Mouse (Mus musculus) layer of hippocampus, adult 2 months (tissue): ENCODE results near the gene Ak4. TPM values are rescaled to one million over a fixed set of nuclear protein-coding genes. Genes with fewer than 3 reads are reported as not detected.
"Not testable (repeated sequence)": the region's sequence is repeated elsewhere in the genome, so short reads cannot be mapped to it uniquely, and the experiment has no call there.

Source experiments
- DNase-seq, 2 experiments: peaks; one replicate each; pipeline ENCODE4 v3.0.0; 2022; ENCODE audit warnings: low spot score in 2 of 2
- H3K27ac ChIP-seq: fragments of 200-600 bp; 2 replicates; pipeline ENCODE4 v1.8.1; 2022
- H3K4me3 ChIP-seq: fragments of 200-600 bp; 2 replicates; pipeline ENCODE4 v1.8.1; 2022; ENCODE audit warnings: mild to moderate bottlenecking
- CTCF ChIP-seq: fragments of 200-600 bp; conservative IDR thresholded peaks from 2 replicates; pipeline ENCODE4 v1.8.1; 2022; ENCODE audit warnings: antibody characterized with exemption, mild to moderate bottlenecking, moderate library complexity
- long read RNA-seq, 2 experiments: library from polyadenylated mRNA; stranded (forward); transcript quantifications; one replicate each; pipeline ENCODE4 v2.0.0; 2021; ENCODE audit warnings: borderline mapping rate in 2 of 2
- total RNA-seq, 2 experiments: library from RNA; stranded (reverse); gene quantifications; 2 replicates each; pipeline ENCODE4 v1.2.3; 2021

Gene Ak4
- 10 to 100 TPM; 63.0 to 63.2 TPM for total RNA-seq
- long read RNA-seq, experiment 1, full-length matches to known transcripts = 11 of 33 reads
- long read RNA-seq, experiment 1, partial matches to known transcripts = 11 of 33 reads
- long read RNA-seq, experiment 1, other reads (novel, unspliced or antisense) = 11 of 33 reads
- long read RNA-seq, experiment 2, full-length matches to known transcripts = 16 of 36 reads
- long read RNA-seq, experiment 2, partial matches to known transcripts = 6 of 36 reads
- long read RNA-seq, experiment 2, other reads (novel, unspliced or antisense) = 14 of 36 reads

DNA sequence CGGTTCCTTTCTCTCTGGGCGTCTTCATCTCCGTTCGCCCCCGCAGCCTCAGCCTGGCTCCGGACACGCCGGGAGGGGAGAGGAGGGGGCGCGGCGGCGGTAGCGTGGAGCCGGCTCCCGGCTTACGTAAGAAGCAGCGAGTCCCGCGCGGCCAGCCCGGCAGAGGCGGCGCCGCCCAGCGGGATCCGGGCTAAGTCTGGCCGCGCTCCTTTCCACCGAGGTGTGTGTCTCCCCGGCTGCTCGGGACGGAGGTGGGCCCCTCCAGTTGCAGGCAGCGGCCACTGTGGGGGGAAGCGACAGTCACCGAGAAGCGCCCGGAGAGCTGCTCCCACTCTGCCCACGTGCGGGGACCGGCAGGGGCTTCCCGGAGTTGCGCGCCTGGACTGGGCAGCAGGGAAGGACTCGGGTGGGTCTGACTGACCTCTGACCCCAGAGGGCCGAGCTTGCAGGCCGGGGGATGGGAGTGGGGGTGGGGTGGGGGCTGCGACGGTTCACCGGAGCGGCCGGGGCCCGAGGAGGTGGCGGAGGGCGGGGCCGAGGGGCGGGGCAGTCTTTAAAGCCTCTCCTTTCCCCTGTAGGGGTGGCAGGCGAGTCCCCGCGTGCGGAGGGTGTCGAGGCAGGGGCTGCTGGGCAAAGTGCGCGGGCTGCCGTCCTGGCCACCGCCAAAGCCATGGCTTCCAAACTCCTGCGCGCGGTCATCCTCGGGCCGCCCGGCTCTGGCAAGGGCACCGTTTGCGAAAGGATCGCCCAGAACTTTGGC, at the start of gene Ak4:
Gene Ak4, plus strand, starts transcription at position 127 of the 760 bp plus-strand sequence.
- Histone ChIP-seq H3K27ac (peak within 1 kb of the TSS; percentile 92), H3K4me3 (peak within 1 kb of the TSS; percentile 84)
- TF ChIP-seq CTCF = no peak; the same call in 1 of the 2 replicates
- peak; percentile 57 to 61 for DNase-seq

DNA sequence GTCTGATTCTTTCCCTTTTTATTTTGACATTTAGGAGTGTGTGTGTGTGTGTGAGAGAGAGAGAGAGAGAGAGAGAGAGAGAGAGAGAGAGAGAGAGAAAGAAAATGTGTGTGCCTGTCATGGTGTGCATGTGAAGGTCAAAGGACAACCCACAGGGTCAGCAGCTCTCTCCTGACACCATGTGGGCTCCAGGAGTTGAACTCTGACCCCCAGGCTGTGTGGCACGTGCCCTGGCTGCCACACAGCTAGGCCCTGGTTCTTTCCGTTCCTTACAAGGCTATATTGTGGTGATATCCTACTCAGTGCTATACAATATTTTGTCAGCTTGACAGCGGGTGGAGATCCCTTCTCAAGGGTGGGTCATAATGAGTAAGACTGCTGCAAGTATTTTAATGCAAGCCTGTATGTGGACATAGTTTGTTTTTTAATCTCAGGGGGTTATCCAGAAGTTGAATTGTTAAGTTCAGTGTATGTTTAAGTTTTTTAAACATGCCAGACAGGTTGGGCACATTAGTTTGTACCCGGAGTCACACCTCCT, 49.3 kb upstream of the Ak4 start:
- no peak for DNase-seq
- Histone ChIP-seq H3K27ac (no peak overlapping the region), H3K4me3 (no peak overlapping the region)
- no peak for TF ChIP-seq CTCF

DNA sequence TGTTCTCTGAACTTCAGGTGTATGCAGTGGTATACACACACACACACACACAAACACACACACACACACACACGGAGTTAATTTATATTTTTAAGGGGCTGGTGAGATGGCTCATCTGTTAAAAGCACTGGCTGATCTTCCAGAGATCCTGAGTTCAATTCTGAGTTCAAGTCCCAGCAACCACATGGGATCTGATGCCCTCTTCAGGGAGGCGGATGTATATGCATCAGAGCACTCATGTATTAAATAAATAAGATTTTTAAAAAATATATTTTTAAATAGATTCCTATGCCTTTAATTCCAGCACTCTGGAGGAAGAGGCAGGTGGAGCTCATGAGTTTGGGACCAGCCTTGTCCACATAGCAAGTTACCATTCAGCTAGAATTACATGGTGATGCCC, 46.8 kb upstream of the Ak4 start:
- TF ChIP-seq CTCF = peak; percentile 58
- no peak for DNase-seq
- H3K27ac ChIP-seq = no peak overlapping the region
- H3K4me3 ChIP-seq = no peak overlapping the region

DNA sequence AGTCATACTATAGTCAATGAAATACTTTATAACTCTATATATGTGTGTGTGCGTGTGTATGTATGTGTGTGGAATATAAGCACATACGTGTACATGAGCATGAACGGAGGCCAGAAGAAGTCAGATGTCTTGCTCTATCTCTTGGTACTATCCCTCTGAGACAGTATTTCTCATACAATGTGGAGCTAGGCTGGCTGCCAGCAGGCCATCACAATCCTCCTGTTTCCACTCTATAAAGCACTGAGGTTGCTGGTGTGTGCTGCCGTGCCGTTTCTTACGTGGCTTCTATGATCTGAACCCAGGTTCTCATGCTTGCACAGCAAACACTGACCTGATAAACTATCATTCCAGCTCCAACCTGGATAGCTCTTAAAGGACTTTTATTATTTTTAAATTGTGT, 46.3 kb upstream of the Ak4 start:
- no peak for DNase-seq
- no peak overlapping the region for H3K27ac ChIP-seq
- no peak overlapping the region for H3K4me3 ChIP-seq
- TF ChIP-seq CTCF = no peak

DNA sequence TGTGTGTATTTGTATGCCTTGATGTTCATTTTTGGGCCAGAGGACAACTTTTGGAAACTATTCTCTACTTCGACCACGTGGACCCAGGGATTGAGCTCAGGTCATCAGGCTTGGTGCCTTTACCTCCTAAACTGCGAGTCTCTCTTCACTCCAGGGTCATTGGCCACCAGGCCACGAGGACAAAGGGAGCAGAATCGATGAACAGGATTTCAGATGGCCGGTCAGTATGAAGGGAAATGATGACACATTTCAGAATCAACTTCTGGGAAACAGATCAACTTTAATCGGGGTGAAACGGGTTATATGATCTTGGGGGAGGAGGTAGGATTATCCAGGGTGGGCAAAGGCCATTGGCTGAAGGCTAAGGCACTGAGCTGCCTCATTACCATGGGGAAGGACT, 45.0 kb upstream of the Ak4 start:
- TF ChIP-seq CTCF = no peak
- Histone ChIP-seq H3K4me3 (no peak overlapping the region), H3K27ac (no peak overlapping the region)
- no peak for DNase-seq

DNA sequence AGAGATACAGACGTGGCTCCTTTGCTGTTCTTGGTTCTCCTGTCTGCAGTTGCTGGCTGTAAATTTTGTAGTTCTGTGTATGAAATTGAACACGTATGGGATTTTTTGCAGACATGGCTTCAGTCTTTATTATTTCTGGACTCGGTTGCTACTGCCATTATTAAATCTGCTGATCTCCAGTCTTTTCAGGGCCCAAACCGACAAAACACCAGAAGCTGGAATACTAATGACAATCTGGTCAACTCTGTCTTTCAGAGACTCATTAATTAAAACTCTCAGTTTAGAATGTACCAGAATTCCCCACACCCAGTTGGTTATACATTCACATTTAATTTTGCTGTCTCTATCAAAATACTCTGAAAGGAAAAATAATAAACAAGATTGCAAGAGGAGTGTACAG, 42.2 kb upstream of the Ak4 start:
- TF ChIP-seq CTCF = no peak
- Histone ChIP-seq H3K4me3 (no peak overlapping the region), H3K27ac (peak overlapping the region; percentile 36; the same call in 1 of the 2 replicates)
- peak in 1 of 2 experiments; percentile 41 for DNase-seq

DNA sequence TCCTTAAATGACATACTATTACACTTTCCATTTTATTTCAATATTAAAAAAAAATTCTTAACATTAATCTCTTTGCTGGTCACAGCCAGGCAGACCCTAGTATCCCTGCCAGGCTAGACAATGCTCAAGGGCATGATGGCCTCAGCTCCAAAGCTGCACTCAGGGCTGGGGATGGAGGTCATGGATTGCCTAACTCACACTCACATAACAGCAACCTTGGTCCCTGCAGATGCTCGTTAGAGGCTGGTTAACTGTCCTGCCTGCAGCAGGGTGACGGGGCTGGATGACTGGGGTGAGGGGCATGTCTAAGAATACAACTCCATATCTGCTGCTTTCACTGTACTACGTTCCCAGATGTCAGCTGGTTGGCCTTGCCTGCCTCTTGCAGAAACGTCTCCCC, 40.8 kb upstream of the Ak4 start:
- no peak for DNase-seq
- no peak overlapping the region for H3K4me3 ChIP-seq
- H3K27ac ChIP-seq = no peak overlapping the region
- no peak for TF ChIP-seq CTCF

DNA sequence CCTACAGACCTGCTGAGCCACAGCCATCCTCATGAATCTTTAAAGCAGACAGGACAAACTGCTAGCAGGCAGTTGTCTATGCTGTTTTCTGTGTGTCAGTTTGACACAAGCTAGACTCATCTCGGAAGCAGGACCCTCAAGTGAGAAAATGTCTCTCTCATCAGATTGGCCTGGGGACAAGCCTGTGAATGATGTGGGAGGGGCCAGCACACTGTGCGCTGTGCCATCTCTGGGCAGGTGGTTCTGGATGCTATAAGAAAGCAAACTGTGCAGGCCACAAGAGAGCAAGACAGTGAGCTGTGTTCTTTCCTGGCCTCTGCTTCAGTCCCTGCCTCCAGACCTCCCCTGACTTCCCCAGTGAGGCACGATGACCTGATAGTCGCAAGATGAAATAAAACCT, 40.3 kb upstream of the Ak4 start:
- Histone ChIP-seq H3K27ac (0 out of 2 replicates have a peak overlapping the region, but pooled peaks have one; percentile 20), H3K4me3 (no peak overlapping the region)
- DNase-seq = no peak
- TF ChIP-seq CTCF = no peak

DNA sequence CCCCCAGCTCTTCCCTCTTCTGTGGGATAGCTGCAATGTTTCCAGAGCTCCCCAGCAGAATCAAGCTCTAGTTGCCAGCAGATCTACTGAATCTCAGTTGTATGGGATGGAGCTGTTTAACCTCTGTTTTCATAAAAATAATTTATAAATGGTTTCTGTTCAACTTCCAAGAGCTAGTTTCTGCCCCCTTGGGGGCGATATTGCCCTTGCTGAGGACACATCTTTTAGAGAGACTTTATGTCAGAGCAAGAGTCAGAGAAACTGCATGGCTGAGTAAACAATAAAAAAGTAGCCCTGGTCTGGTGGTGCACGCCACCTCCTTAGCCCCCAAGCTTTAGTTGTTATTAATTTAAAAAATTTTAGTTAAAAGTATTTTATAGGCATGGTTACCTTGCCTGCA, 34.1 kb upstream of the Ak4 start:
- TF ChIP-seq CTCF = peak; percentile 76
- Histone ChIP-seq H3K27ac (no peak overlapping the region), H3K4me3 (no peak overlapping the region)
- peak in 1 of 2 experiments; percentile 25 for DNase-seq

DNA sequence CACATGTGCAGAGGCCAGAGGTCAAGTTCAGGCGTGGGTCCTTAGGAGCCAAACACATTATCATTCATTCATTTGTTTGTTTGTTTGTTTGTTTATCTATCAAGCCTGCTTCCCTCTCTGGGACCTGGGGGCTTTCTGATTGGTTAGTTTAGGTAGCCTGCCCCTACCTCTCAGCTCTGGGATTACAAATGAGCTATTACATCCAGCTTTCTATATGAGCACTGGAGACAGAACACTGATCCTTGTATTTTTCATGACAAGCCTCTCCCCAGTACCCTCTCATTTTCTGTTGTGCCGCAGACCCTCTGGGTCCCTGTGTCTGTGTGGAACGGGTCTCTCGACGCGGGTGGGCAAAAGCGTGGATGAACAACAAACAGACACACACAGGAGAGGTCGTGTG, 30.8 kb upstream of the Ak4 start:
- H3K4me3 ChIP-seq = no peak overlapping the region
- DNase-seq = no peak
- H3K27ac ChIP-seq = no peak overlapping the region
- TF ChIP-seq CTCF = no peak

DNA sequence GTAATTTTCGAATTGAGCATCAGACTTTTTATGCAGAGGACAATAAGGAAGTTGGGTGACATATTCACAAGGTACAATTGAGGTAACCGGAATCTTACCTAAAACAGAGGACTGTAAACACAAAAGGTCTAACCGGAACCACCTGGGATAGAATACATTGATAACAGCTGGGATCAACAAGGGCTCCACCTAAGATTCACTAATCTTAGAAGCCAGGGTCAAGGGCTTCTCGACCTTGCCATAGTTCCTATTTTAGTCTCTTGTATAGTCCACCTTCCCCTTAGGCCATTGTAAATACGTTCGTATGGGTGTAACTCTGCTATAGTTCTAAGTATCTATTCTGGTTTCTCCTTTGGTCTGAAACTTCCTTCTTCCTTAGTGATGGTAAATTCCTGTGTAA, 30.4 kb upstream of the Ak4 start:
- not testable (repeated sequence) for H3K4me3 ChIP-seq, DNase-seq, H3K27ac ChIP-seq

DNA sequence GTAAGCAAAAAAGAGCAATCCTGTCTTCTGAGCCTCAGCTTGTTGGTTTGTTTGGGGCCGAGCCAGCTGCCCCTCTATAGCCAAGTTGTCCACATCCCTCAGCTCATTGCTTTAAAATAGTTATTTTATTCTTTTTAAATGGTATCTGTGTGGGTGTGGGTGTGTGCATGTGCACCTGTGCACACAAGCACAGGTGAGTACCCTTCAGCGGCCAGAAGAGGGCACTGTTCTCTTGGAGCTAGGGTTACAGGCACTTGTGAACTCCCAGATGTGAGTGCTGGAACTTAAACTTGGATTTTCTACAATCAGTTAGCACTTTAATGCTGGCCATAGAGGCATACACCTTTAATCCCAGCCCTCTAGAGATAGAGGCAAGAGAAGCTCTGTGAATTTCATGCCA, 26.8 kb upstream of the Ak4 start:
- DNase-seq = no peak
- no peak overlapping the region for H3K4me3 ChIP-seq
- TF ChIP-seq CTCF = peak; percentile 81
- H3K27ac ChIP-seq = no peak overlapping the region

DNA sequence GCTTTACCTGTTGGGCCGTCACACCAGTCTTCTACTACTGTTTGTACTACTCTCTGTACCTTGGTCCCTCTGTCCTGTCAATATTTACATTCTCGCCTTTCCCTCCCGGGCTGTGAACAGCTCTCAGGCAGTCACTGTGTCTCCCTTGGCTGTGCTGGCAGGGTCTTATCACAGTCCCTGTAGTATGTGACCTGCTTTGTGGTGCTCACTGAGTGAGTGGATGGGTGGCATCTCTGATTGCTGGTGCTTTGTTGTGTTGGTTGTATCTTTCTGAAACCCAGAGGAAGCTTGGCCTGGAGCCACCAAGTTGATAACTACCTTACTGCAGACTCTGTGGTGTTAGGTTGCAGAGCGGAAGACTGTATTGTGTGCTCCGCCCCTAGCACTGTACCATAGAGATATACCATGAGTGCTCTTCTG, 25.8 kb upstream of the Ak4 start:
- H3K27ac ChIP-seq = no peak overlapping the region
- TF ChIP-seq CTCF = no peak
- DNase-seq = no peak
- no peak overlapping the region for H3K4me3 ChIP-seq
